Mouse (Mus musculus) embryo, embryonic 10.5 days (tissue): ENCODE measurements around the gene Prf1.
A peak's percentile ranks its signal among the peaks of the same experiment; 100 is the strongest.

Experiments
- DNase-seq: peaks from one replicate; pipeline ENCODE4 v3.0.0-alpha.2; 2015; ENCODE audit warnings: low spot score

The Prf1 gene

DNA sequence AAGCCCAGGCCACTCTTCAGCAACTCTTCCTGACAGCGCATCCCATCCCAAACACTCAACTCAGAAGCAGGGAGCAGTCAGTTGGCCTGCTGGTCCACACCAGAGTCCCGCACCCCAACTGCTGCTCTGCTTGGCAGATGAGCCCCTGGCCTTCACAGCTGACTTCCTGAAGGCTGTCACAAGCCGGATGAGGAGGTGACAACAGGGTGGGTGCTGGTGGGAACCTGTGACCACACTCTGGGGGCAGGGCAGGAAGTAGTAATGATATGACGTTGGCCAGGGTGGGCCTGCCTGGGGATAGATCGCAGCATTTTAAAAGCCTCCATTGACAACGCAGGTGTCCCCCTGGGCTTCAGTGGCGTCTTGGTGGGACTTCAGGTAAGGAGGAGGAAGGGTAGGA lies at the start of gene Prf1:
Gene Prf1, plus strand, starts transcription at position 357 of the 400 bp plus-strand sequence.
- DNase-seq, result no peak

DNA sequence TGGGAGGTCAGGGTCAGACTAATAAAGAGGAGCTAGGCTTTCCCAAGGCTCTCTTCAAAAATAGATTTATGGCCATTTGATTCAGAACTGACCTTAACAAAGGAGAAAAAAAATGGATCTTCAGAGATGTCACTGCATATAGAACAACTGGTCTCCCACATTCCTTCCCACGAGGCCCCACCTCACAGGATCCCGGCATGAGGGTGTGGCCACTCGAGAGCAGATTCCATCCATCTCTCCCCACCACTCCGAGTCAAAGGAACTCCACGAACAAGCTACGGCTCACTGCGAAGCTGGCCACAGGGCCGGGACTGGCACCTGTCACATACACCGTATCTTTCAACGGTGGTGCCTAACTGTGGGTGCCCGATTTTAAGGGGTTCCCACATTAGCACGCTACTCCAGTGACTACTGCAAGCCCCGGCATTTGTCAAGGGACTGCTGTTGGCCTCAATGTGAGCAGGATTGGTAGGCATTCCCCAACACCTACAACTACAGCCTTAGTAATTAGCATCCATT lies 49.0 kb upstream of the Prf1 start:
- DNase-seq, result no peak

- no peak for DNase-seq
Observed at GRCm38 (mm10) chr10:61249951-61250350, 47.7 kb upstream of the Prf1 start.

GRCm38 (mm10) chr10:61254761-61255160 lies 42.9 kb upstream of the Prf1 start:
- DNase-seq, result no peak

DNA sequence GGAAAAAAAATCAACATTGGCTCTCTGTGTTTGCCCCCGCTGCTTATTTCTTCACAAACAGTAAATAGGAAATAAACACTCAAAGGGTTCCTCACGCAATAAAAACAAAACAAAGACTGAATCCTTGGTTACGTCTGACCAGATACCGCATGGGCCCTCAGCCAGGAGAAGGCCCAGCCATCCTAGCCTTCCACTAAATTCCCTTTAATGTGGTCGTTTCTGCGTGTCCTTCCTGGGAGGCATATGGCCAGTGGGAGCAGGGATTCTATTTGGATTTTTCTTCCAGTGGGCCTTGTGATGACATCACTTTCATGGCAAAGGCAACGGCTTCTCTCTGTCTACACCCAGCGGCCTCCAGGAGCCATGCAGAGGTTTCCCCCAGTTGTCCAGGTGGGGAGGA lies 42.4 kb upstream of the Prf1 start:
- no peak for DNase-seq

- DNase-seq, result no peak
Observed at GRCm38 (mm10) chr10:61256665-61257064, 41.0 kb upstream of the Prf1 start.

DNA sequence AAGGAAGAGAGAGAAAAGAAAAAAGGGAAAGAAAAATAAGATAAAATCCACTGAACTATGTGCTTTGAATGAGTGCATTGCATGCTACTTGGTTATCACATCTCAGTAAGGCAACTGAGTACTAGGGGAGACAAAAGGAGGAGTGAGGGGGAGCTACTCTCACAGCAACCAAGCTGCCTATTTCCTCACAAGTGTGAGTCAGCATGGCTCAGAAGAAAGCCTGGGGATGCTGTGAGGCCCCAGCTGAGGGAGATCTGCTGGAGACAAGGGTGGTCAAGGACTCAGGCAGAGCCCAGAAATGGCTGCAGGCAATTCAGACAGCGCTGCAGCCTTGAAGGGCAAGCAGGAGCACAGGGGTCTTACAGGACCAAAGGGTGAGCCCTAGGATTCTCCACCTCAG lies 39.5 kb upstream of the Prf1 start:
- DNase-seq, result no peak

DNA sequence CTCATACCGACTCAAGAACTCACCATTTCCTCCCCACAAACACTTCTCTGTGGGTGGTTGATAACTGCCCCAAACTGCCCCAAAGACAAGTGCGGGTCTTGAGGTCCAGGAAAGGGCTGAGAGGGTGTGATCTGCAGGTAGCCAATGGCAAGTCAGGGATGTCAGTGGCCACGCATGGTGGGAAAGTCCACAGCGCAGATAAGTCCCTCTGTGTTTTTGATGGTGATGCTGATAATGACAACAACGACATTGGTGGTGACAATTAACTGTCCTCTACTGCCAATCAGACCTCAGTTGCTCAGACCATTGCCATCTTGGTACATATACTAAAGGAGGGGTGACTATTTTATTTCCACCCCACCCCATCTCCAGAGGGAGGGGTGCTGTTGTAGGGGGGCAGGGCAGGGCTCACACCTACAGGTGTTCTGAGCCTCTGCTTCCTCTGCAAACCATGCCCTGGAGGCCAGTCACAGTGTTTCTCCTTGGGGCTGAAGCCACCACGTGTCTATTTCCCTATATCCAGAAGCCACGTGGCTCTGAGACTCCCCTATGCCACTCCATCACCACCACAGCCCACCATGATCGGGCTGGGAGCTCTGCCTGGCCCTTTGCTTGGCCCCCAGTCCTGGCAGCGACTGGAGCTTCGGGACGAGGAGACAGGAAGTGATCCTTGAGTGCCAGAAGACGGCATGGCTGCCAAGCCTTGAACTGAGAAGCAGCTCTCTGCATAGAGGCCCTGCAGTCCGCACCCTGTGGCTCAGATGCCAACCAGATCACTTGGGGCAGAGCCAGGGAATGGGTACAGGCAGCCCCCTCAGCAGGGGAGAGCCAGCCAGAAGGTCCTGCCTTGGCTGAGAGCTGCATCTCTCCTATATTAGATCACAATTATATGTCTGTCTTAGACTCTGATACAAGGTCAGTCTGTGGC lies 36.1 kb upstream of the Prf1 start:
- DNase-seq, result no peak

- no peak for DNase-seq
Observed at GRCm38 (mm10) chr10:61263606-61264005, 34.0 kb upstream of the Prf1 start.

- no peak for DNase-seq
Observed at GRCm38 (mm10) chr10:61267378-61267777, 30.3 kb upstream of the Prf1 start.

GRCm38 (mm10) chr10:61272089-61272626 lies 25.5 kb upstream of the Prf1 start:
- no peak for DNase-seq

DNA sequence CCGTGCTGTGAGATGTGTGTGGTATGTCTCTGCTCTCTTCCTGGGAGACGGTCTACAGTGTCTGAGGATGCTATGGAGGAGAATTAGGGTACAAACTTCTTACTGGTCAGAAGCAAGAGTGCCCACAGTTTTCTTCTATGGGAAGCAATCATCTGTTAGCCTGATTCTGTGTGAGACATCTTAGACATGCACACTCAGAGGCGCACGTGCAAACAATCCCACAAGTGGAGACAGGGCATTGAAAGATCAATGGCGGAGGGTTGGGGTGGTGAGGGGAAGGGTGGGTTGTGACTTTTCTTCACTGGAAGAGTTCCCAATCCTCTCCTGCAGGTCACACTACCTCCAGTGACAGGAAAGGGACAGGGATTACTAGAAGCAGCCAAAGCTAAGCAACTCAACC lies 25.0 kb upstream of the Prf1 start:
- DNase-seq, result no peak

GRCm38 (mm10) chr10:61273081-61273843 lies 24.4 kb upstream of the Prf1 start, which contains the start of gene Adamts14:
TSS of gene Adamts14 (minus strand) at chr10:61273438.
- DNase-seq, result peak; percentile 59

DNA sequence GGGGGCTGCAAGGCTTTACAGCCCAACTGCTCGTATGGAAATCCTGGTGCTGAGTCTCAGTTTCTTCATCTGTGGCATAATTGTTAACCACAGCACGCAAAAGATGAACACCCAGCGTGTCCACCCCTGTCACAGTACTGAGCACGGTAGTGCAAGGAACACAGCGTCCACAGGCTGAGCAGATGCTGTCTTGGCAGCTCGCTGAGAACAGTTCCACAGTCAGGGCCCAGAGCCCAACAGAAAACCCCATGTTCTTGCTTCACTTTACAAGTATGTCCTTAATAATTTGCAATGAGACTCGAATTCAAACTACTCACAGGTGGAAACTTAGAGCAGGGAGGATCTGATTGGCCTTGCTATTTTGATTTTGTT lies 23.8 kb upstream of the Prf1 start:
- DNase-seq, result no peak

DNA sequence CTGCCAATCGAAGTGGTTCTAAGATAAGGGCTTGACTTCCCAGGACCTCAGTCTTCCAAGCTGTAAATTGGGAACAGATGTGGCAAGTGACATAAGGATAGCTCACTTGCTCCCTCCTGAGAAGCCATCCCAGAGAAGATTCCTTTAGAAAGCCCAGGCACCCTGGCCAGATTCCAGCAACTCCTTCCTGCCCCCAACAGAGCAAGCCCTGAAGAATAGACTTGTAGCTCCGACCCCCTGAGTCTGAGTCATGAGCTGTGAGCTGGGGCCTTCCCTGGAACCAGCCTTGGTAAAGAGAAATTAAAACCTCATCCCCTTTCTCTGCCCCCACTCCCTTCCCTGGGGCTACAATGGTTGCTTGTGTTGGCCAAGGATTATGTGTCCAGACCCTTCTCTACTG lies 23.1 kb upstream of the Prf1 start:
- no peak for DNase-seq

DNA sequence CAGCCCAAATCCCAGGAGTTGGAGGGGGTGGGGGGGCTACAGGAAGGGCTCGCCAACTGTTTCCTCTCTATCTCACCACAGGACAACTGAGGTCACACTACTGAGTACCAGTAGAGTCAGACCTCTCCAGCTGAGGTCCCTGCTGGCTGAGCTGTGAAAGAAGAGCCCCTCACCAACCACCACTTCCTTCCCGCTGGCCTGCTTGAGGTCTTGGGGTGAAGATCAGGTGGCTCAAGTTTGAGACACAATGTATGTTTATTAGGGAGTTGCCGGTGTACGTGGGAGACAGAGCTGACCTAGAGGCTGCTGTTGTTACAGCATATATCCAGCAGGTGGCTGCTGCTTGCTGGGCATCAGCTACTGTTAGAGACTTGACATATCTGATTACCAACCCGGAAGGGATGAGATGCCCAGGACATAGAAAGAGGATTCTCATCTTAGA lies 21.9 kb upstream of the Prf1 start:
- DNase-seq, result peak; percentile 83

- no peak for DNase-seq
Observed at GRCm38 (mm10) chr10:61277051-61277450, 20.6 kb upstream of the Prf1 start.

DNA sequence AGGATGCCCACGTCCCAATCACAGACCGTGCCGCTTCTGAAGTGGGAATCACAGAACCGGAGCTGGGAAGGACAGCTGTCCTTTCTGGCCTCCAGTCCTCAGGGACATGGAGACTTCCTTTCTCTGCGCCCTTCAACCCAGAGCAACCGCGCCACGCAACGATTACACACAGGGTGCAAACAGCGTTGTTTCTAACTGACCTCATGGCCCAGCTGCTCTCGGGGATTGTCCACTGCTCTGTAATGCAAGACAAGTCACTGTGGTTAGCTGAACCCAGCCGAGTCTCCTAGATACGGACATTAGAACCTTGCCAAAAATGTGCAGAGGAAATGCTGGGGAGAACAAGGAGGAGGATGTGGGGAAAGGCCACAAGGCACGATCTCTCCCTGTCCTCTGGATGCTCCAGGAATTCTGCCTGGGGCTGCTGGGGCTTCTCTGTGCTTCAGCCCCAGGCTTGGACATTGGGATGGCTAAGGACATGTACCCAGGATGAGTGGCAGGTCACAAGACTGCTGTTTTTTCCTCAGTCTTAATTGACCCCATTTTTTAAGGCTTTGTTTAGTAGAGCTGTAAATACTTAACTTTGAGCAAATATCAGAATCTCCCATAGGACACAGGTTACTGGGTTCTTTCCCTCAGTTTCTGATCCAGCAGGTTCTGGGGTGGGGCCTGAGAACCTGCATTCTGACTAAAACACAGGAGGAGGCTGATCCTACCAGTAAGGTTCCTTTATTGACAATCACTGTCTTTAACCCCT lies 19.5 kb upstream of the Prf1 start:
- peak; percentile 5 for DNase-seq

DNA sequence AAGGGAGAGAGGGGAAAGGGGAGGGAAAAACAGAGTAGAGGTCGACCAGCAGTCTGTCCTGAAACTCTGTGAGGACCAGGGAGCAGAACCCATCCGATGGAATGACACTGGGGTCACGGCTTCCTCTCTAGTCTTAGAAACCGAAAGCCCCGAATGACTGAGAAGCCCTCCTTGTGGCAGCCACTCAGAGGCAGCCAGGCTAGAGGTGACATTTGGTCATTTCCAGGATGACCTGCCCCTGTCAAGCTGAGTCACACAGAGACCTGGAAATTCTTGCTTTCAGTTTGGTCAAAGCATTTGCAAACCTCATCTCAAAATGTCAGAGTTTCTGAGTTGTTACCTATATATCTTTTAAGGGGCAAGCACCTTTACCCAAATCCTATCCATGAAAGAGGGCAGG lies 16.5 kb upstream of the Prf1 start:
- no peak for DNase-seq

- DNase-seq, result no peak
Observed at GRCm38 (mm10) chr10:61284309-61284708, 13.3 kb upstream of the Prf1 start.

DNA sequence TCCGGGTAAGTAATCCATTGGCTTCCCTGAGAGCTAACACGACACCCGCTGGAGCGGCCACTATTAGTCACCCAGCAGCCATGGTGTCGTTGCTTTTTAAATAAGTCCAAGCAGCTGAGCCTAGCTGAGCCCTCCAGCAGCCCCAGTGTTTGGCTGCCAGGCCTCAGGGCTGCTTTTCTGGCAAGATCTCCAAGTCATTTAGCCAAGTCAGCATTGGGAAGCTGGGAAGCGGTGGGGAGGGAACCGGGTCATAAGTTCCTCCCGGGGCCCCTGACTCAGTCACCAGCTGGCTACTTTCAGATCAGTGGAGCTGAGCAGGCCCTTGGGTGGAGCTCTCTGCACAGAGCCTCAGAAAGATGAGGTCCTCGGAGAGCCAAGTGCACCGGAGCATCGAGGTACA lies 12.4 kb upstream of the Prf1 start:
- DNase-seq, result no peak

DNA sequence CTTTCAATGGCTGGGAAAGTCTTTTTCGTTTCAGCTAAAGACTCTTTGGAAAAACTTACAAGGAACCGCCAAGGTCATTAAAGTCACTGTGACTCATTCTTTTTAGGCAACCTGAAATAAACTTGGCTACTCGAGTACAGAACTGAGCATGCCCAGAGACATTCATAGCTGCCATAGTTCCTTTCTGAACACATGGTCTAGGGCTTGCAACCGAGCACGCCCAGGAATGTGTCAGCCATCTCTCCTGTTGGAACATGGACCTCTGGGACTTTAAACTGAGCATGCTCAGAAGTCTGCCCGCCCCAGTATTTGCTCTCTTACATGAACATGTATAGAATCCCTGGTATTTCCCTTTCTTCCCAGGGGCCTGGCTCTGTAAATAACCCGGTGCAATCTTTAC lies 11.4 kb upstream of the Prf1 start:
- no peak for DNase-seq
